Mouse (Mus musculus) bone marrow macrophage, adult 2 months (primary cell): ENCODE measurements around the gene Dhx37. TPM values are rescaled to one million over a fixed set of nuclear protein-coding genes. Genes with fewer than 3 reads are reported as not detected.

Experiments
- H3K27ac ChIP-seq: 2 replicates; pipeline ENCODE4 v1.5.1; 2012; ENCODE audit warnings: low read depth, low read length; ENCODE audit not compliant: insufficient read depth
- H3K4me1 ChIP-seq: 2 replicates; pipeline ENCODE4 v1.6.1; 2012; ENCODE audit warnings: low read length; ENCODE audit not compliant: control insufficient read depth, insufficient read depth
- H3K4me3 ChIP-seq: 2 replicates; pipeline ENCODE4 v1.5.1; 2012; ENCODE audit warnings: mild to moderate bottlenecking, low read length, moderate library complexity; ENCODE audit not compliant: insufficient read depth
- CTCF ChIP-seq: IDR thresholded peaks from 2 replicates; pipeline ENCODE4 v1.5.1; 2012; ENCODE audit warnings: low read depth, mild to moderate bottlenecking, low read length, moderate library complexity
- POLR2A ChIP-seq: IDR thresholded peaks from 2 replicates; pipeline ENCODE4 v1.6.1; 2012; ENCODE audit warnings: mild to moderate bottlenecking, low read depth, low read length, borderline replicate concordance
- polyA plus RNA-seq: library from polyadenylated mRNA; stranded (reverse); fragments of >200 nt; gene quantifications from 2 replicates; pipeline ENCODE4 v1.2.4, GENCODE M21; 2012; ENCODE audit not compliant: missing spikeins, insufficient read depth, insufficient read length

The Dhx37 gene
- polyA plus RNA-seq, 1 experiment, result 13.1 TPM

DNA sequence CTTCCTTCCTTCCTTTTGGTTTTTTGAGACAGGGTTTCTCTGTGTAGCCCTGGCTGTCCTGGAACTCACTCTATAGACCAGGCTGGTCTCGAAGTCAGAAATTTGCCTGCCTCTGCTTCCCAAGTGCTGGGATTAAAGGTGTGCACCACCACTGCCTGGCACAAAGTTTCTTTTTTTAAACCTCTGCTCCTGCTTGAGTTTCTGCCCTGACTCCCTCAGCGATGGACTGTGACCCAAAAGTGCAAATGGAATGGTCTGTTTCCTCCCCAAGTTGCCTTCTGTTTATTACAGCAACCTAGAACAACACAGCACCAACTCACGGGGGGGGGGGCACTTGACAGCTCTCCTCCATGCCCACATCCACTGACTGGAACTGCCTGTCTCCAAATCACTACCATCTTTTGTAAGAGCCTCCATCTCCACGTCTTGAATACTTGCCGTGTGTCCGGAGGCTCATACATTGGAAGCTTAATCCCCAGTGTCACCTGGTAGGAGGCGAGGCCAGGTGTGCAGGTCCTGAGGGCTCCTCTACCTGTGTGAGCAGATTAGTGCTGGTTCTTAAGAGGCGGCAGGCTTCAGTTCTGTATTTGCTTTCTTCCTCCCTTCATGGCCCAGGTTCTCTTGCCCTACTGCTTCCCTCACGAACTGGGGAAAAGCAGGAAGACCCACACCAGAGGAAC is 39.0 kb upstream of the Dhx37 start:
- TF ChIP-seq CTCF (no peak), POLR2A (no peak)
- Histone ChIP-seq H3K4me1 (peaks cover 15% of the 10 kb centered on the region), H3K27ac (no peak overlapping the region)

DNA sequence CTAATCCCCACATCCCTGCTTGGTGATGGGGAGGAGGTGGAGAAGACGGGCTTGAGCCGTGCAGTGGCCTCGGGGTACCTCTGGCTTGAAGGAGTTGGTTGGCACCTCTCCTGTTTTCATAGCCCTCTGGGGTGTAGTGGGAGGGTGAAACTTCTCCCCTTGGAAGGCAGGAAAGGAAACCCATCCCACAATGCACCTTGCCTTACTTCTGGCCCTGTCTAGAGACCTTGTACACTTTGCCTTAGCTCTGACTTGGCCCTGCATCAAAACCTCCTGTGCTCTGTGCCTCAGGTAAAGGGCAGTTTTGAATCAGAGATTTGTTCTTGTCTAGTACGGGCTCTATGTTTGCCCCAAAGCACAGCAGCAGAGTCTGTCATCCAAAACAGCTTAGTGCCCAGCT is 36.8 kb upstream of the Dhx37 start:
- TF ChIP-seq CTCF (no peak), POLR2A (no peak)
- Histone ChIP-seq H3K4me1 (peaks cover 9% of the 10 kb centered on the region; the same call in 1 of the 2 replicates), H3K4me3 (no peak overlapping the region), H3K27ac (no peak overlapping the region)

More for the DNA sequence above, 39.0 kb upstream of the Dhx37 start:
- H3K4me3 ChIP-seq, result no peak overlapping the region

DNA sequence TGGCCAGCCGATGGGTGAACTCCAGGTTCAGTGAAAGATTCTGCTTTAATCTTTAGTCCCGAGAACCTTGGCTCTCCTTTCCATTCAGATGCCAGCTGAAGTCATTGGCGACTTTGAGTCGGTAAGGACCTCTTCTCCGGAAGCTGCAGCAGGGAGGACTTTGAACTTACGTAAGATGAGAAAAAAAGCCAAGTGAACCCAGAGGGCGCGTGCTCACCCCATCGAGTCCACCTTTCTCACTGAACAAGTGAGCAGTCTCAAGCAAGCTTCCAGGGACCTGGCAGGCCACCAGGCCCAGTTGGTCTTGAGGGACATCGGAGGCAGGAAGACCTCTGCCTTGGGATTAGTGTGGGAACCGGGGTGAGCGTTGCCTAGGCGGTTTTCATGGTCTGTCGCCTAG is 33.3 kb upstream of the Dhx37 start:
- TF ChIP-seq CTCF, result no peak
- no peak overlapping the region for H3K4me3 ChIP-seq
- no peak overlapping the region for H3K27ac ChIP-seq
- H3K4me1 ChIP-seq, result peaks cover 11% of the 10 kb centered on the region; the same call in 1 of the 2 replicates

DNA sequence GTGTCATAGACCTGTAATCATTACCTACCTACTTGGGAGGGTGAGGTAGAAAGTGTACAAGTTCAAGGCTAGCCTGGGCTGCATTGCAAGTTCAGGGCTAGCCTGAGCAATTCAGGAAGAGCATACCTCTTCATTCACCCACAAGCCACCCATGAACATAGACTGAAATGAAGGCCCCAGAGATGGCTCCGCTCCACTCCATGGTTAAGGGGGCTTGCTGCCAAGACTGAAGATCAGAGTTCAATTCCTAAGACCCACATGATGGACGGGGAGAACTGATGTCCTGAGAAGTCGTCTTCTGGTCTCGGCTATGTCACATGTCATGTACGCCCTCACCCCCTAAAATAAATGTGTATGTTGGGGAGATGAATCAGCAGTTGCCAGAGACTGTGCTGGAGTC is 32.6 kb upstream of the Dhx37 start:
- H3K27ac ChIP-seq, result no peak overlapping the region
- 0 out of 2 replicates have a peak overlapping the region, but pooled peaks have one; percentile 50 for H3K4me3 ChIP-seq
- TF ChIP-seq CTCF, result no peak
- H3K4me1 ChIP-seq, result peaks cover 11% of the 10 kb centered on the region; the same call in 1 of the 2 replicates

DNA sequence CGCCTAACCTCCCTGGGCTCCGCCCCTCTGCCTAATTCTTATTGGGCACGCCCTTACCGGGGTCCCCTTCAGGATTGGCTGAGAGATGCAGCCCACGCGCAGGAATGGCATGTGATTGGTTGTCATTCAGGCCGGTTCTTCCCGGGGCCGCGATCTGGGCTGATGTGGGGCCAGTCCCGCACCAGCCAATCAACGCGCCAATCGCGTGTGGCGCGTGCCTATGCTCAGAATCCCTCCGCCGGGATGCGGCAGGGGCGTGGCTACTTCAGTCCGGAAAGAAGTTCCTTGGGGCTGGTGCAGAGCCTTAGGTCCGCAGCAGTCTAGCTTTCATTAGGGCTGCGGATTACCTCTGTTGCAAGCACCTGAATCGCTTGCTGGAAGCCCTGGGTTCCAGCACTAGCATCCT is 31.8 kb upstream of the Dhx37 start:
- peaks cover 11% of the 10 kb centered on the region; the same call in 1 of the 2 replicates for H3K4me1 ChIP-seq
- peak overlapping the region; percentile 50 for H3K4me3 ChIP-seq
- peak overlapping the region; percentile 45 for H3K27ac ChIP-seq
- TF ChIP-seq POLR2A (no peak), CTCF (no peak)

DNA sequence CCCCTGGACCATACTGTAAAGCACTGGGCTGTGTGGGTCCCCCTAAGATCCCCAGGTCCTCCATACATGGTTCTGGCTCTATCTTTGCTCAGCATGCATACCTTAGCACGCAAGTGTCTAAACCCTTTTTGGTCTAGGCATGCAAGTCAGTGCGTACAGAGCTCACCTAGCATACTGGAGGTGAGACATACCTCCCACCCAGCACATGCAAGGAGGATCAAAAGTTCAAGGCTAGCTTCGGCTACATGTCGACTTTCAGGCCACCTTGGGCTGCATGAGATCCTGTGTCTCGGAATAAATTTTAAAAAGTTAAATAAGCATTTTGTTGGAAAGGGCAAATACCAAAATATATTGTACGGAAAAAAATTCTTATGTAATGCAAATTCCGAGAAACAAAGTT is 31.3 kb upstream of the Dhx37 start:
- H3K4me1 ChIP-seq, result peaks cover 11% of the 10 kb centered on the region; the same call in 1 of the 2 replicates
- no peak for TF ChIP-seq CTCF
- no peak for TF ChIP-seq POLR2A
- H3K27ac ChIP-seq, result peak overlapping the region; percentile 18; the same call in 1 of the 2 replicates
- H3K4me3 ChIP-seq, result peak overlapping the region; percentile 1; the same call in 1 of the 2 replicates

DNA sequence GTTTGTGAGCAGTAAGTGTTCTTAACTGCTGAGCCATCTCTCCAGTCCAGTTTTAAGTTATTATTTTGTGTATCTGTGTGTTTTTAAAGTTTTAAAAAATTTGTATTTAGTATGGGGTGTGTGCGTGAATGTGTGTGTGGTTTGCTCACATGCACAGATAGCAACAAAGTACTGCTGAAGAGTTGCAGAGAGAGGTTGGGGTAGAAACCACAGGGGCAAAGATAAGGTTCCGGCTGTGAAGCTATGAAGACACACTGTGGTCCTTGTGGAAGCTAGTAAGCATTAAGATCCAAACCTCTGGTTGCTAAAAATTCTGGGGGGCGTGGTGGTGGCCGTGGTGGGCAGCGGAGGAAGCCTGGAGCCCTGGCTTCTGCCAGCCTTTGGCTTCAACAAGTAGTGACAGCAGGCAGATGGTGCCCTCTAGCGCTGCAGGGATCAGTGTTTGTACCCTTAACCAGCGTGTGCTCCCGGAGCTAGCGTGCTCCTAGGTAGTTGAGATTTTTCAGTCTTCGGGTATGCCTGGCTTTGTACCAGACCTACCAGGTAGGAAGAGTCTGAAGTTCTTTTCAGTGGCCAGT is 28.0 kb upstream of the Dhx37 start:
- Histone ChIP-seq H3K27ac (no peak overlapping the region), H3K4me3 (no peak overlapping the region), H3K4me1 (peaks cover 11% of the 10 kb centered on the region; the same call in 1 of the 2 replicates)
- TF ChIP-seq CTCF (0 out of 2 replicates have a peak, but pooled peaks have one; percentile 8), POLR2A (no peak)

DNA sequence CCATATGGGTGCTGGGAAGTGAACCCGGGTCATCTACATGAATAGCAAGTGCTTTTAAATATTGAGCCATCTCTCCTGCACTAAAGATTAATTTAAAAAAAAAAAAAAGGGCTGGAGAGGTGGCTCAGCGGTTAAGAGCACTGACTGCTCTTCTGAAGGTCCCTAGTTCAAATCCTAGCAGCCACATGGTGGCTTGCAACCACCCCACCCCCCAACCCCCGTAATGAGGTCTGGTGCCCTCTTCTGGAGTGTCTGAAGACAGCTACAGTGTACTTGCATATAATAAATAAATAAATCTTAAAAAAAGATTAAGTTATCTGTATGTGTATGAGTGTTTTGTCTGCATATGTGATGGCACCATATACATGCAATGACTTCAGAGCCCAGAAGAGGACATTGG is 26.7 kb upstream of the Dhx37 start:
- TF ChIP-seq POLR2A, result no peak
- TF ChIP-seq CTCF, result 0 out of 2 replicates have a peak, but pooled peaks have one; percentile 7
- Histone ChIP-seq H3K4me3 (no peak overlapping the region), H3K27ac (no peak overlapping the region), H3K4me1 (peaks cover 6% of the 10 kb centered on the region; the same call in 1 of the 2 replicates)

DNA sequence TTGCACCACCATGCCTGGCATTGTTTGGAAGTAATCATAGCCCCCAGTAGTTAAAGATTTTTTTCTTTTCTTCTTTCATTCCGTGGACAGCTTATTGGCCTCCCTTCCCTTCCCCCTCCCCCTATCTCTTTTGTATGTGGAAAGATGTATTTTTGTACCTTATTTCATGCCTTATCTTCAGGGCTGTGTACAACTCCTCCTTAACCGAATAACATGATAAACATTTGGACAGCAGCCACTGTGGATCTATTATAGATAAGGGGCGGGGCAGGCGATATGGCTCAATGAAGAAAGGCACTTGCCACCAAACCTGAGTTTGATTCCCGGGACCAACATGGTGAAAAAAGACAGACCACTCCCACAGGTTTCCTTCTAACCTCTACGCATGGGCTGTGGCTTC is 23.6 kb upstream of the Dhx37 start:
- no peak overlapping the region for H3K27ac ChIP-seq
- no peaks in the 10 kb centered on the region for H3K4me1 ChIP-seq
- TF ChIP-seq POLR2A (no peak), CTCF (no peak)
- no peak overlapping the region for H3K4me3 ChIP-seq

DNA sequence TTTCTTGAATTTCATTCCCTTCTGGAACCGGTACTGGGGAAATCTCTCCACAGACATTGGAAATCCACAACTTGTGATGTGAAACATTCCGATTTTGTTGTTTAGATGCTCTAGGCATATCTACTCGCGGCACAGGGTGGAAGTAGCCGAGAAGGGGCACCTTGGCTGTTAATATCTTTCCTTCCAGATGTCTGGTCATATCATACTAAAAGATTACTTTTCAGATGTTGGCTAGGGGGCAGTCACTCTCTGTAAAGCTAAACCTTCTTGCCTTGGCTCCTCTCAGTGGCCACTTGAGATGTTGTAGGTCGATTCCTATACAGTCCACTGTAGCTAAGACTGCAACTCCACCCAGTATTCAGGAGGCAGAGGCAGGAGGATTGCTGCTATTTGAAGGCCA is 22.2 kb upstream of the Dhx37 start:
- TF ChIP-seq POLR2A (no peak), CTCF (no peak)
- H3K27ac ChIP-seq, result no peak overlapping the region
- H3K4me1 ChIP-seq, result peaks cover under 1% of the 10 kb centered on the region; the same call in 1 of the 2 replicates
- no peak overlapping the region for H3K4me3 ChIP-seq

DNA sequence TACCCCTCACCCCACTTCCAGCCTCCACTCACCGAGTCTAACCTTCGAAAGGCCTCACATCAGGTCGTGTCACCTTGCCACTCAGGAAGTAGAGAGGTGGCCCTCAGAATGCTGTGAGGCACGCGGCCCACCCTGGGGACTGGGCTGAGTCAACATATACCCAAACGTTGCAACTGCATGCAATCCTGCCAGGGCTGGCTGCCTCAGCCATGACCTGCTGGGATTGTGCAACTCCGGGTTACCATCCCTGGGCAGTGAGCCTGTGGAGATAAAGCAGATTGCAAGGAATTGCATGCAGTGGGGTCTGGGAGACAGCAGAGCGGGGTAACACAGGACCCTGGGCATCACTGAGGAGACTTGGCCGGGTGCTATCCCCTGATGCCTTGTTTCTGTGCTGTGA is 18.7 kb upstream of the Dhx37 start:
- Histone ChIP-seq H3K4me1 (peaks cover 33% of the 10 kb centered on the region), H3K4me3 (no peak overlapping the region), H3K27ac (no peak overlapping the region)

More for the DNA sequence above, 18.7 kb upstream of the Dhx37 start:
- no peak for TF ChIP-seq CTCF
- no peak for TF ChIP-seq POLR2A
